Comparison of ENCODE assay signal across 9 mouse cellular contexts in the genomic region with DNA sequence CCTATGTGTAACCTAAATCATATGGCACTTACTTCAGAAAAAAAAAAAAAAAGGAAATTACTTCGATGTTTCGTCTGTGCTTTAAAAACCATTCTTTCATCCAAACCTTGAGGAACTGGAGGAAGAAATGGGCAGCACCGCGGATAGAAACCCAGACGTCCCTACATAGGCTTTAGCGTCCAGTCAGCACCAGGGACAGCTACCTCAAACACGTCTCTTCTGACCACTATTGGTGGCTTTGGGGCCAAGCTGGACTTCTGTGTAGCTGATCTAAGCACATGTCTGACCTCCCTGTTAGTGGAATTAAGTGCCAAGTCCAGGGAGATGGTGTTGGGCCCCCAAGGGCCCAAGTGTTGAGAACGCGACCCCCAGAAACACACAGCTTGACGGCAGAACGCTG. TPM values are rescaled to one million over a fixed set of nuclear protein-coding genes. Genes with fewer than 3 reads are reported as not detected.
DNase-seq lines count a peak whose midpoint lies in the region; ATAC-seq and TF ChIP-seq lines count a peak whose summit lies in the region.
"Had no signal": no experiment of that assay in that cellular context is flagged by ENCODE, and none has a peak within 500 bp of the region (broad histone marks: within the 10 kb centered on the region; RNA-seq: fewer than 3 reads in every experiment).

A gene (minus strand): TSS at position 11 of the 400 bp plus-strand sequence.

- H3K4me3 ChIP-seq in ES-E14 (ENCODE audit: insufficient read depth in 1 of 2, low read depth in 1 of 2, low read length in 2 of 2, poor library complexity in 1 of 2, severe bottlenecking in 1 of 2), result peak within 1 kb of the TSS; percentile 62 to 63
- H3K4me3 ChIP-seq in heart, embryonic 13.5 days, result peak within 1 kb of the TSS; percentile 46
- H3K4me3 ChIP-seq in kidney, postnatal 0 days (replicated peaks; ENCODE audit: low read depth, low read length), result peak within 1 kb of the TSS; percentile 26; the same call in 1 of the 2 replicates
- peak within 1 kb of the TSS; percentile 31 for H3K4me3 ChIP-seq in lung, embryonic 16.5 days (ENCODE audit: low read length)

- H3K9ac ChIP-seq in ES-E14 (ENCODE audit: insufficient read depth, low read depth, low read length, poor library complexity, severe bottlenecking), result no peak within 1 kb of the TSS
- no peak within 1 kb of the TSS for H3K9ac ChIP-seq in heart, embryonic 13.5 days
- no peak within 1 kb of the TSS for H3K9ac ChIP-seq in kidney, postnatal 0 days (ENCODE audit: low read depth, low read length)
- no peak within 1 kb of the TSS for H3K9ac ChIP-seq in lung, embryonic 16.5 days (ENCODE audit: low read length)

- H3K27ac ChIP-seq in ES-E14 (ENCODE audit: insufficient read depth, low read depth, low read length, poor library complexity, severe bottlenecking), result no peak within 1 kb of the TSS
- H3K27ac ChIP-seq in heart, embryonic 13.5 days (replicated peaks), result no peak within 1 kb of the TSS
- H3K27ac ChIP-seq in kidney, postnatal 0 days, result no peak within 1 kb of the TSS
- H3K27ac ChIP-seq in lung, embryonic 16.5 days (ENCODE audit: low read length), result no peak within 1 kb of the TSS

- H3K27me3 ChIP-seq in heart, embryonic 13.5 days (replicated peaks), result peaks cover 74% of the 10 kb centered on the region
- peaks cover 25% of the 10 kb centered on the region for H3K27me3 ChIP-seq in kidney, postnatal 0 days (ENCODE audit: insufficient read depth, low read length)
- H3K27me3 ChIP-seq in lung, embryonic 16.5 days (ENCODE audit: control insufficient read depth, insufficient read depth, low read depth, low read length), result peaks cover 45% of the 10 kb centered on the region

- 13% methylated on average over 11 of the region's 11 CpGs for WGBS in heart, embryonic 13.5 days
- 16% methylated on average over 11 of the region's 11 CpGs for WGBS in kidney, postnatal 0 days
- 17% methylated on average over 11 of the region's 11 CpGs for WGBS in lung, embryonic 16.5 days

- H3K4me1 ChIP-seq in ES-E14 (ENCODE audit: control insufficient read depth in 2 of 2, insufficient read depth in 2 of 2, low read length in 2 of 2, poor library complexity in 1 of 2), result peaks cover 0 to 4% of the 10 kb centered on the region in 2 experiments; a peak in 1 of 4 replicates
- peaks cover 10% of the 10 kb centered on the region for H3K4me1 ChIP-seq in heart, embryonic 13.5 days
- H3K4me1 ChIP-seq in kidney, postnatal 0 days (replicated peaks; ENCODE audit: insufficient read depth, low read length), result peaks cover 9% of the 10 kb centered on the region; the same call in 1 of the 2 replicates
- H3K4me1 ChIP-seq in lung, embryonic 16.5 days (replicated peaks; ENCODE audit: control insufficient read depth, insufficient read depth, low read length), result no peaks in the 10 kb centered on the region; the same call in 1 of the 2 replicates

- TF ChIP-seq CTCF in kidney, postnatal 0 days (IDR thresholded peaks at IDR 0.05; ENCODE audit: low read depth), result no peak

- in situ Hi-C loops in ES-E14 (cut with MboI; ENCODE audit: low sequenced_read_pairs in 2 of 2, unreplicated experiment in 2 of 2), result no loop called here

- H3K4me2 ChIP-seq in heart, embryonic 13.5 days, result peak within 1 kb of the TSS; percentile 67
- peak within 1 kb of the TSS; percentile 46 for H3K4me2 ChIP-seq in kidney, postnatal 0 days (ENCODE audit: low read length)
- peak within 1 kb of the TSS; percentile 50 for H3K4me2 ChIP-seq in lung, embryonic 16.5 days (ENCODE audit: low read depth, low read length)

- ATAC-seq in CD4-positive, CD25-positive, alpha-beta regulatory T cell, adult 4 months, result no peak
- ATAC-seq in heart, embryonic 13.5 days (ENCODE audit: extremely low read depth, insufficient number of reproducible peaks, low FRiP score, low TSS enrichment), result no peak
- ATAC-seq in kidney, postnatal 0 days (replicated peaks; ENCODE audit: low FRiP score, low read depth), result no peak
- peak; percentile 68; the same call in 1 of the 2 replicates for ATAC-seq in lung, embryonic 16.5 days (ENCODE audit: low read depth)

- H3K36me3 ChIP-seq in ES-E14 (ENCODE audit: control insufficient read depth, insufficient read depth, low read length, poor library complexity, severe bottlenecking), result no peaks in the 10 kb centered on the region
- no peaks in the 10 kb centered on the region for H3K36me3 ChIP-seq in heart, embryonic 13.5 days
- no peaks in the 10 kb centered on the region for H3K36me3 ChIP-seq in kidney, postnatal 0 days (ENCODE audit: insufficient read depth, low read length)
- H3K36me3 ChIP-seq in lung, embryonic 16.5 days (ENCODE audit: control insufficient read depth, insufficient read depth, low read length), result no peaks in the 10 kb centered on the region

- DNase-seq in CD4-positive, CD25-positive, alpha-beta regulatory T cell, adult 2 months (ENCODE audit: low read depth, low spot score), result peak; percentile 16
- peak; percentile 75 for DNase-seq in ES-E14 (ENCODE audit: low read depth, low spot score)
- peak; percentile 39 to 41 for DNase-seq in cerebellum, postnatal 10 days
- peak; percentile 90 for DNase-seq in kidney, postnatal 0 days (ENCODE audit: low spot score)
- DNase-seq in retina, postnatal 1 day, result peak; percentile 82

- no peaks in the 10 kb centered on the region for H3K9me3 ChIP-seq in ES-E14 (ENCODE audit: control insufficient read depth, insufficient read depth, low read depth, low read length)
- no peaks in the 10 kb centered on the region for H3K9me3 ChIP-seq in heart, embryonic 13.5 days
- no peaks in the 10 kb centered on the region for H3K9me3 ChIP-seq in kidney, postnatal 0 days (replicated peaks; ENCODE audit: low read length)
- H3K9me3 ChIP-seq in lung, embryonic 16.5 days (ENCODE audit: control insufficient read depth, low read length), result no peaks in the 10 kb centered on the region

TF ChIP-seq in ES-E14, 5 proteins besides CTCF, POLR2A, EP300 and RAD21:
- TF ChIP-seq ZC3H11A (IDR thresholded peaks at IDR 0.05; ENCODE audit: borderline replicate concordance, low read depth, low read length) (no peak), HCFC1 (IDR thresholded peaks at IDR 0.05; ENCODE audit: borderline replicate concordance, insufficient read depth, low read length) (no peak), MAFK (IDR thresholded peaks at IDR 0.05; ENCODE audit: insufficient read depth, low read depth, low read length) (no peak), CHD2 (IDR thresholded peaks at IDR 0.05; ENCODE audit: low read depth, low read length) (no peak)

RNA-seq across cellular contexts. Expression of the gene that starts here (rescaled TPM):
- not detected for polyA plus RNA-seq in CD4-positive, CD25-positive, alpha-beta regulatory T cell, adult 4 months (2017; shearing (Covaris generic))
- 0.22 and 0.26 TPM in 2 replicates for total RNA-seq in ES-E14 (2012; rRNA removed)
- not detected in 2 replicates for polyA plus RNA-seq in heart, embryonic 13.5 days (2015; fragmentation: Nextera tagmentation; extraction: Ambion mirVana)
- not detected in 2 replicates for polyA plus RNA-seq in kidney, postnatal 0 days (2015; fragmentation: Nextera tagmentation; extraction: Ambion mirVana)
- not detected in 2 replicates for polyA plus RNA-seq in lung, embryonic 16.5 days (2015; fragmentation: Nextera tagmentation; extraction: Ambion mirVana)
- polyA plus RNA-seq: liver, embryonic 16.5 days had no signal

Comparison
In these comparisons a context has a peak if more than half of its experiments do, and no peak if none do; other contexts are left out.
1. Peak in DNase-seq and H3K4me3 ChIP-seq in ES-E14; RNA of the gene not detected or under 1 TPM.
2. Peak in DNase-seq, H3K4me3 ChIP-seq and H3K4me2 ChIP-seq in kidney, postnatal 0 days; RNA of the gene not detected or under 1 TPM.
3. Peak in ATAC-seq, H3K4me3 ChIP-seq and H3K4me2 ChIP-seq in lung, embryonic 16.5 days; RNA of the gene not detected or under 1 TPM.
4. DNase-seq: peak in every context shown above with its lines; median percentile 90 in kidney, postnatal 0 days; 82 in retina, postnatal 1 day; 75 in ES-E14; 40 in cerebellum, postnatal 10 days; 16 in CD4-positive, CD25-positive, alpha-beta regulatory T cell, adult 2 months.